ENCODE assay signal across 15 mouse cellular contexts in the genomic region with DNA sequence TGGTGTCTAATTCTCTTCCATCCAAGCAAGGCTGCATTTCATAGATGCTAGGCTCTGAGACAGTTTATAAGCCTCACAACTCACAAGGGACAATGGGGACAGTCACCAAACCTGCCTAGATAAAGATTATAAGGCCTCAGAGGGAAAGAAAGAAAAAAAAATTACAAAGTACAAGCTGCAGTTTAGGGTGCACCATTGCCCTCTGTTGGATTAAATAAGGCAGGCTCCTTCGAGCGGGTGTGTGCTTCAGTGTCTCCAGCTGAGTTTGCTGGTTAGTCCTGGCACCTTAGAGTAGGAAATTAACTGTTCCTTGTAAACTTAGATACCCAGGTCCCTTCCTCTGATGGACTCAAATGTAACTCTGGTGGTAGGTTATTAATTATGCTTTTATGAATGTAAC. TPM values are rescaled to one million over a fixed set of nuclear protein-coding genes. Genes with fewer than 3 reads are reported as not detected.
DNase-seq lines count a peak whose midpoint lies in the region; ATAC-seq and TF ChIP-seq lines count a peak whose summit lies in the region.
"Had no signal": no experiment of that assay in that cellular context is flagged by ENCODE, and none has a peak within 500 bp of the region (broad histone marks: within the 10 kb centered on the region; RNA-seq: fewer than 3 reads in every experiment).

No protein-coding gene starts in this region.

- H3K4me1 ChIP-seq in kidney, postnatal 0 days (replicated peaks; ENCODE audit: insufficient read depth, low read length): peaks cover 7% of the 10 kb centered on the region; the same call in 1 of the 2 replicates
- H3K4me1 ChIP-seq in spleen, adult 2 months (ENCODE audit: control insufficient read depth, insufficient read depth, insufficient read length): peaks cover 59% of the 10 kb centered on the region
- peaks cover 11% of the 10 kb centered on the region for H3K4me1 ChIP-seq in bone marrow, adult 2 months (ENCODE audit: control insufficient read depth, insufficient read depth, low read length)

- H3K9me3 ChIP-seq in kidney, postnatal 0 days (replicated peaks; ENCODE audit: low read length): no peaks in the 10 kb centered on the region

- no peaks in the 10 kb centered on the region for H3K36me3 ChIP-seq in kidney, postnatal 0 days (ENCODE audit: insufficient read depth, low read length)
- no peaks in the 10 kb centered on the region; the same call in 1 of the 2 replicates for H3K36me3 ChIP-seq in spleen, adult 2 months (ENCODE audit: control insufficient read depth, insufficient read depth, low read length)

- TF ChIP-seq CTCF in kidney, postnatal 0 days (IDR thresholded peaks at IDR 0.05; ENCODE audit: low read depth): peak; percentile 57
- TF ChIP-seq CTCF in spleen, adult 2 months (IDR thresholded peaks at IDR 0.05; ENCODE audit: extremely low read depth, insufficient read depth, insufficient read length, insufficient replicate concordance): peak; percentile 28; the same call in 1 of the 2 replicates
- TF ChIP-seq CTCF in bone marrow, adult 2 months (IDR thresholded peaks at IDR 0.05; ENCODE audit: control insufficient read depth, insufficient read depth, low read length): 0 out of 2 replicates have a peak, but pooled peaks have one; percentile 18

- H3K27me3 ChIP-seq in kidney, postnatal 0 days (ENCODE audit: insufficient read depth, low read length): no peaks in the 10 kb centered on the region
- H3K27me3 ChIP-seq in spleen, adult 2 months (ENCODE audit: control insufficient read depth, insufficient read depth, low read length): no peaks in the 10 kb centered on the region

- H3K9ac ChIP-seq in kidney, postnatal 0 days (ENCODE audit: low read depth, low read length): no peak overlapping the region

- H3K4me3 ChIP-seq in kidney, postnatal 0 days (replicated peaks; ENCODE audit: low read depth, low read length): no peak overlapping the region
- H3K4me3 ChIP-seq in spleen, adult 2 months (ENCODE audit: extremely low read depth, insufficient read depth, insufficient read length): no peak overlapping the region
- H3K4me3 ChIP-seq in bone marrow, adult 2 months (replicated peaks; ENCODE audit: control insufficient read depth, low read depth, low read length): no peak overlapping the region
- H3K4me3 ChIP-seq: myocyte had no signal

- H3K4me2 ChIP-seq in kidney, postnatal 0 days (ENCODE audit: low read length): no peak overlapping the region

- ATAC-seq in kidney, postnatal 0 days (replicated peaks; ENCODE audit: low FRiP score, low read depth): no peak
- no peak; the same call in 1 of the 2 replicates for ATAC-seq in megakaryocyte progenitor cell, adult 5-6 weeks (replicated peaks; ENCODE audit: poor library complexity)

- DNase-seq in kidney, postnatal 0 days (ENCODE audit: low spot score): no peak
- no peak for DNase-seq in kidney, postnatal 36 days
- peak in 1 of 2 experiments; percentile 45 for DNase-seq in spleen, adult 2 months (ENCODE audit: low read depth in 1 of 2, low spot score in 2 of 2)
- DNase-seq in spleen, postnatal 10 days (ENCODE audit: low spot score in 2 of 2): no peak
- peak; percentile 73 for DNase-seq in thymus, postnatal 14 days
- no peak for DNase-seq in adipocyte (ENCODE audit: low spot score)
- DNase-seq: cerebellum, postnatal 36 days; kidney, postnatal 10 days had no signal

- WGBS in kidney, postnatal 0 days: 58% methylated on average over 2 of the region's 2 CpGs
- 14% methylated on average over 2 of the region's 2 CpGs for WGBS in spleen, adult 2 months
- 32% methylated on average over 2 of the region's 2 CpGs for WGBS in bone marrow, adult 2 months

- TF ChIP-seq POLR2A in spleen, adult 2 months (IDR thresholded peaks at IDR 0.05; ENCODE audit: low read depth, low read length): no peak
- no peak for TF ChIP-seq POLR2A in bone marrow, adult 2 months (IDR thresholded peaks at IDR 0.05; ENCODE audit: borderline replicate concordance, control insufficient read depth, low read depth, low read length)

- H3K27ac ChIP-seq in kidney, postnatal 0 days: no peak overlapping the region
- H3K27ac ChIP-seq in spleen, adult 2 months (ENCODE audit: insufficient read depth, low read length): peak overlapping the region; percentile 32; the same call in 1 of the 2 replicates
- H3K27ac ChIP-seq in bone marrow, adult 2 months (ENCODE audit: control insufficient read depth, insufficient read depth, low read depth, low read length, poor library complexity): no peak overlapping the region

RNA-seq across cellular contexts. Expression of a gene that starts 45.4 kb away (rescaled TPM):
- 0.09 and 0.18 TPM in 2 replicates for polyA plus RNA-seq in kidney, postnatal 0 days (2015; fragmentation: Nextera tagmentation; extraction: Ambion mirVana)
- polyA plus RNA-seq in spleen, adult 2 months (2012; rRNA removed): 54.4 and 58.2 TPM in 2 replicates
- polyA plus RNA-seq in bone marrow, adult 2 months (2011; ENCODE audit: insufficient read depth, insufficient read length, low replicate concordance, missing spikeins): 36.0 and 52.0 TPM in 2 replicates
- total RNA-seq in megakaryocyte progenitor cell, adult 5-6 weeks (2015): 0.05 and 1.2 TPM in 2 replicates
- 1.5 and 1.8 TPM in 2 replicates for total RNA-seq in megakaryocyte progenitor cell, adult 5-6 weeks (2017)
- polyA plus RNA-seq: myocyte had no signal

RNA-seq across cellular contexts. Expression of a gene that starts 52.9 kb away (rescaled TPM):
- not detected in 2 replicates for polyA plus RNA-seq in kidney, postnatal 0 days (2015; fragmentation: Nextera tagmentation; extraction: Ambion mirVana)
- 0.05 TPM in 2 replicates for polyA plus RNA-seq in spleen, adult 2 months (2012; rRNA removed)
- polyA plus RNA-seq in bone marrow, adult 2 months (2011; ENCODE audit: insufficient read depth, insufficient read length, low replicate concordance, missing spikeins): 0.72 TPM in 1 of 2 replicates, not detected in the other
- total RNA-seq in megakaryocyte progenitor cell, adult 5-6 weeks (2015): not detected in 2 replicates
- total RNA-seq in megakaryocyte progenitor cell, adult 5-6 weeks (2017): not detected in 2 replicates
- total RNA-seq: adrenal gland, postnatal 4 days; gastrocnemius, adult 8-10 months had no signal
- polyA plus RNA-seq: heart, embryonic 16.5 days; lung, embryonic 16.5 days; myocyte had no signal

RNA-seq across cellular contexts. Expression of a gene that starts 53.8 kb away (rescaled TPM):
- 5.6 and 6.1 TPM in 2 replicates for polyA plus RNA-seq in kidney, postnatal 0 days (2015; fragmentation: Nextera tagmentation; extraction: Ambion mirVana)
- polyA plus RNA-seq in spleen, adult 2 months (2012; rRNA removed): 1.1 and 1.3 TPM in 2 replicates
- polyA plus RNA-seq in bone marrow, adult 2 months (2011; ENCODE audit: insufficient read depth, insufficient read length, low replicate concordance, missing spikeins): 0.54 TPM in 1 of 2 replicates, not detected in the other
- total RNA-seq in megakaryocyte progenitor cell, adult 5-6 weeks (2015): 0.05 and 0.20 TPM in 2 replicates
- 0.10 and 0.42 TPM in 2 replicates for total RNA-seq in megakaryocyte progenitor cell, adult 5-6 weeks (2017)
- polyA plus RNA-seq: myocyte had no signal

Comparison
In these comparisons a context has a peak if more than half of its experiments do, and no peak if none do; other contexts are left out.
1. RNA of a gene that starts 45.4 kb away (polyA plus RNA-seq): 54.4 to 58.2 TPM in spleen, adult 2 months and 36.0 to 52.0 TPM in bone marrow, adult 2 months; 0.09 to 0.18 TPM in kidney, postnatal 0 days; every median in the first group is over 10 times any median in the second.
2. Peak in every context shown above with its lines, with median percentiles within 50 percentile points of each other: CTCF ChIP-seq.